Mouse (Mus musculus): Measurements from ENCODE around the gene H2-DMb1.

The H2-DMb1 gene

GRCm38 (mm10) chr17:34155534-34155933 is 2.7 kb downstream of the H2-DMb1 start:
- DNase-seq: no peak

- peak; percentile 71 to 72 for DNase-seq
Measured at GRCm38 (mm10) chr17:34164202-34164895, 11.5 kb downstream of the H2-DMb1 start.

GRCm38 (mm10) chr17:34165033-34165730 is 12.3 kb downstream of the H2-DMb1 start:
- DNase-seq: peak in 1 of 2 experiments; percentile 40

GRCm38 (mm10) chr17:34169279-34169678 is 16.4 kb downstream of the H2-DMb1 start:
- DNase-seq: peak in 1 of 2 experiments; percentile 45

GRCm38 (mm10) chr17:34170487-34170876 is 17.6 kb downstream of the H2-DMb1 start:
- no peak for DNase-seq

- DNase-seq: peak; percentile 81 to 89
Measured at GRCm38 (mm10) chr17:34170877-34171498, 18.1 kb downstream of the H2-DMb1 start.

DNA sequence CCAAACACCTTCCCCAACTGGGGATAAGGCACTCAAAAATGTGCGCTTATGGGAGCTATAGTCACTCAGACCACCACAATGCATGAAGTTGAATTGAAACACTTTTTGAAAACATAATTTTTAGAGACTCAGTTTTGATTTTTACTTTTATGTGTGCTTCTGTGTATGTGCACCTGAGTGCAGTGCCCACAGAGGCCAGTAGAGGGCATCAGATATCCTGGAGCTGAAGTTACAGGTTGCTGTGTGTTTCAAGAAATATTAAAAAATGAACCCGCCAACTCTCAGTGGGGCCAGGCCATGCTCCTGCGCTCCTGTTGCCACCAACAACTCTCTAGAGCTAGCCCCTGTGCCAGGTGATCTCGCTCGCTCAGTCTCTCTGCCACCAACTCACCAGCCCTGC is 19.7 kb downstream of the H2-DMb1 start:
- DNase-seq: peak in 1 of 2 experiments; percentile 29

DNA sequence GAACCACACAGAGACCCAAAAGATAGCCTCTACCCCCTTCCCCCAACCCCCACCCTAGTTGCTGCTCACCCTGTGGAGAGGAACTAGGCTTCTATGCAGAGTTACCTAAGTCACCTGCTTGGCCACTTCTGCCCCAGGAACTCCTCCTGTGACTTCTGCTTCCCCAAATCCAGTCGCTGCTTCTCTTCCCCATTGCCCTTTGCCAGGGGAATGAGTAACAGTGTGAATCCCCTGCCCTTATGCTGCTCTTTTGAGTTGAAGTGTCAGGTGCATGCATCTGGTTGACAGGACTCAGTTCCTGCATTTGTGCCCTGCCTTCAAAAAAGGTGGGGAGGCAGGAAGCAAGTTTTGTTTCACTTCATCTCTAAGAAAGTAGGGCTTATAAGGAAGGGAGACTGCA is 21.2 kb downstream of the H2-DMb1 start:
- DNase-seq: no peak

DNA sequence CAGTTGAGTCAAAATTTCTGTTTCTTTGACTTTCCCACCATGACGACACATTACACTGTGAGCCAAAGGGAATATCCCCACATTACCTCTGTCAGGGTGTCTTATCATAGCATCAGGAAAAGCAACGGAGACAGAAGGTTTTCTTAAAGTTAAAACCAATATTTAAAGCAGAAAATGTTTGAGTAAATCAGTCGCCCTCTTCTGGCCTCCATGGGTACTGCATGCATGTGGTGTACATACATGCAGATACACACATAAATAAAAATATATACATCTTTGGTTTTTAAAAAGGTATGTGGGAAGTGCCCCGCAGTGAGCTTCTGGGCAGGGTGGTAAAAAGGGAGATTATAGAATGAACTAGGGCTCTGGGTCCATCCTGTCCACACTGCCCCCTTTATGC is 24.3 kb downstream of the H2-DMb1 start:
- DNase-seq: no peak

GRCm38 (mm10) chr17:34179019-34179418 is 26.1 kb downstream of the H2-DMb1 start:
- no peak for DNase-seq

DNA sequence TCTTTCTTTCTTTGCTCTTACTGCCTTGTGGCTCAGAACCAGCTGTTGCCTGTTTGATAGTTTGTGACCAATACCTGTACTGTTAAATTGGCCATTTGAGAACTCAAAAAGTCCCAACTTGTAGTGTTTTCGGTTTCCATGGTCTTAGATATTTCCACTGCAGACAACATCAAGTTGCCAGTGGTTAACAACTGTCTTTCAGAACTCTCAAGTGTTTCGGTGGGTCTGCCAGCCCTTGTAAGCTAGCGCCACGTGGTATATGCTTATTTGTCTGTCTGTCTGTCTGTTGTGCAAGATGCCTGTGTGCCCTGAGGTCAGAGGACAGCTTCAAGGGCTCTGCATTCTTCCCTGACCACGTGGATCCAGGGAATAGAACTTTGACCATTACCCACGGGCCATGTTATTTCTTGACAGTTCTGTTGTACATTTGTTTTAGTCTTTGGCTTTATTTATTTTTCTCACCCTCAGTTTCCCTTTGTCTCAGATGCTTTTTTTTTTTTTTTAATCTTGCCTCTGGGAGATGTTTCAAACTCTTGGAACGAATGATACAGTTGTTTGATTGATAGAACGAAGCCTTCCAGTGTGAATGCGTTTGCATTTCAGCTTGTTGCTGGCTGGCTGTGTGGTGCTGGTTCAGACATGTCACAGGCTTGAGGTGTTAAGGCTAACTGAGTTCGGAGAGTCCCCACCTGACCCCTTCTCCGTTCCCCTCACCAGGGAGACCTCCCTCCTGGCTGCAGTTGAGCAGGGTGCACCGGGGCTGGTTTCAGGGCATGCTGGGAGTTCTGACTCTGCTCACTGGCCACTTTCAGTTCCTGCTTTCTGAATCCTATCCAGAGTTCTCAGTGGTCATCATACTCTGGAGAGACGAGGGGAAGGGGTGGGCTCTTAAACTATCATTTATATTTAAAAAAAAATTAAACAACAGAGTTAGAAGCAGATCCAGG is 27.3 kb downstream of the H2-DMb1 start:
- DNase-seq: no peak

- no peak for DNase-seq
Measured at GRCm38 (mm10) chr17:34183564-34184219, 30.8 kb downstream of the H2-DMb1 start.

GRCm38 (mm10) chr17:34185526-34185925 is 32.7 kb downstream of the H2-DMb1 start:
- DNase-seq: no peak

DNA sequence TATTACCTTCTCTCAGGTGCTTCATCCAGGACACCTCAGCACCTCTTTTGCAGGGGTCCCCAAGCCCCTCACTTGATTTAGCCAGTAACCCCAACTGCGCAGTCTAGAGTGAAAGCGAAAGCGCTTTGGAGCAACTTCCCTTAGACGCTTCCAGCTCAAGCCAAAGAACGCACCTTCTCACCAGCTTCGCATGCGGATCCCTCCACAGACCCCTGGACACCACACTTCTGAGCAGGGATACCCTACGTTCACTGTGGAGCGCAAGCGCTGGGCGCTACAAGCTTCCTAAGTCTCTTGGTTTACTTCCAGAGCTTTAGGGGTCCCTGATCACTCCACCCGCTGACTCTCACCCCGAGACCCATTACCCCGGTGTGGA is 34.0 kb downstream of the H2-DMb1 start:
- no peak for DNase-seq

GRCm38 (mm10) chr17:34187261-34187916 is 34.5 kb downstream of the H2-DMb1 start, which contains the start of the genes Tap1 and Psmb9:
Gene Tap1, plus strand, starts transcription at chr17:34187553.
Gene Psmb9, minus strand, starts transcription at chr17:34187764.
- DNase-seq: peak; percentile 99 to 100

GRCm38 (mm10) chr17:34188010-34188409 is 35.1 kb downstream of the H2-DMb1 start:
- peak in 1 of 2 experiments; percentile 60 for DNase-seq

GRCm38 (mm10) chr17:34188986-34189385 is 36.1 kb downstream of the H2-DMb1 start:
- DNase-seq: no peak

DNA sequence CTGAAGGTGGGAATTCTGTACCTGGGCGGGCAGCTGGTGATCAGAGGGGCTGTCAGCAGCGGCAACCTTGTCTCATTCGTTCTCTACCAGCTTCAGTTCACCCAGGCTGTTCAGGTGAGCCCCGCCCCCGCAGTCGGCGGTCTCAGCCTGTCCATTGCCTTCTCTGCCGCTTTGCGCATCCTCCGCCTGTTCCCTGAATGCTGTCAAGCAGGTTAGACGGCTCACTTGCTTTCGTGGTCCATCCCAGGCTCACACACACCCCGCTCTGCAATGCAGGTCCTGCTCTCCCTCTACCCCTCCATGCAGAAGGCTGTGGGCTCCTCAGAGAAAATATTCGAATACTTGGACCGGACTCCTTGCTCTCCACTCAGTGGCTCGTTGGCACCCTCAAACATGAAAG is 40.0 kb downstream of the H2-DMb1 start:
- DNase-seq: no peak

DNA sequence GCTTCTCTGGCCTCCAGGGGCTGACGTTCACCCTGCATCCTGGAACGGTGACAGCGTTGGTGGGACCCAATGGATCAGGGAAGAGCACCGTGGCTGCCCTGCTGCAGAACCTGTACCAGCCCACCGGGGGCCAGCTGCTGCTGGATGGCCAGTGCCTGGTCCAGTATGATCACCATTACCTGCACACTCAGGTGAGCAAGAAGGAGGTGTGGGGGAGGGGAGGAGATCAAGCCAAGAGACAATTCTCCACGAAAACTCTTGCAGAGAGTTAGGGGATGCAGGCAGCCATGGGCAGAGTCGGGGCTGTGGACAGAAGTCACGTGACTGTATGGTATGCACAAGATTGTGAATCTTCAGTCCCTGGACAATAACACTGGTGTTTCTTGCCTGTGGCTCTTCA is 40.6 kb downstream of the H2-DMb1 start:
- DNase-seq: no peak

DNA sequence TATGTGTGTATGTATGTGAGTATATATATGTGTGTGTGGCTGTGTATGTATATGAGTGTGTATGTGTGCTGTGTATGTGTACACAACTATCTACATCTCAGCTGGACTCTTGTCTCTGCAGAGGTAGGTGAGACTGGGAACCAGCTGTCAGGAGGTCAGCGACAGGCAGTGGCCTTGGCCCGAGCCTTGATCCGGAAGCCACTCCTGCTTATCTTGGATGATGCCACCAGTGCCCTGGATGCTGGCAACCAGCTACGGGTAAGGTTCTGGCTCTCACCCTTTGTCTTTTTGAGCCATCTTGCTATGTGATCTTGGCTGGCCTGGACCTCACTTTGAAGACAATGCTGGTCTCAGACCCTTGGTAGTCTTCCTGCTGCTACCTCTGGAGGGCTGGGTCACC is 41.9 kb downstream of the H2-DMb1 start:
- no peak for DNase-seq

DNA sequence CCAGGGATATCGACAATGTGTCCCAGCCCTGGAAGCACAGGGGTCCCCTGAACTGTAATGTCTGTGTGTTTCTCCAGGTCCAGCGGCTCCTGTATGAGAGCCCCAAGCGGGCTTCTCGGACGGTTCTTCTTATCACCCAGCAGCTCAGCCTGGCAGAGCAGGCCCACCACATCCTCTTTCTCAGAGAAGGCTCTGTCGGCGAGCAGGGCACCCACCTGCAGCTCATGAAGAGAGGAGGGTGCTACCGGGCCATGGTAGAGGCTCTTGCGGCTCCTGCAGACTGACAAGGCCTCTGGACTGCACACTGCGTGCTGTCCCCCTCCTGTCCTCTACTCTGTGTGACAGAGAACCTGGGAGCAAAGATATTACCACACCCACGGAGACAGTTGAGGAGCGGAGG is 43.6 kb downstream of the H2-DMb1 start:
- DNase-seq: peak; percentile 86 to 92
